Mouse (Mus musculus) forebrain, embryonic 11.5 days (tissue): ENCODE data around the gene Coro2b. TPM values are rescaled to one million over a fixed set of nuclear protein-coding genes. Genes with fewer than 3 reads are reported as not detected.

Experiments
- ATAC-seq: fragments of 200-750 bp; cut with Nextera tagmentation; replicated peaks from 2 replicates; pipeline ENCODE4 v1.8.0; 2017; ENCODE audit warnings: moderate TSS enrichment; ENCODE audit not compliant: low FRiP score
- DNase-seq: peaks from one replicate; pipeline ENCODE4 v3.0.0-alpha.2; 2017; ENCODE audit warnings: low spot score
- H3K27ac ChIP-seq: fragments of 300-500 bp; sonication (generic); 2 replicates; pipeline ENCODE4 v1.5.1; 2014; ENCODE audit warnings: low read depth, low read length
- H3K27me3 ChIP-seq: fragments of 300-500 bp; sonication (generic); 2 replicates; pipeline ENCODE4 v1.6.1; 2014; ENCODE audit warnings: mild to moderate bottlenecking, low read length, mixed read lengths; ENCODE audit not compliant: control insufficient read depth, insufficient read depth
- H3K36me3 ChIP-seq: fragments of 300-500 bp; sonication (generic); 2 replicates; pipeline ENCODE4 v1.6.1; 2014; ENCODE audit warnings: mild to moderate bottlenecking, low read length, moderate library complexity, mixed read lengths; ENCODE audit not compliant: control insufficient read depth, insufficient read depth
- H3K4me1 ChIP-seq: fragments of 300-500 bp; sonication (generic); replicated peaks from 2 replicates; pipeline ENCODE4 v1.6.1; 2014; ENCODE audit warnings: low read length, mixed read lengths; ENCODE audit not compliant: control insufficient read depth, insufficient read depth
- H3K4me2 ChIP-seq: fragments of 300-500 bp; sonication (generic); 2 replicates; pipeline ENCODE4 v1.6.1; 2014; ENCODE audit warnings: low read depth, mild to moderate bottlenecking, low read length, moderate library complexity, mixed read lengths; ENCODE audit not compliant: severe bottlenecking
- H3K4me3 ChIP-seq: fragments of 300-500 bp; sonication (generic); 2 replicates; pipeline ENCODE4 v1.5.1; 2014; ENCODE audit warnings: low read depth, low read length
- H3K9ac ChIP-seq: fragments of 300-500 bp; sonication (generic); 2 replicates; pipeline ENCODE4 v1.6.1; 2014; ENCODE audit warnings: low read length
- H3K9me3 ChIP-seq: fragments of 300-500 bp; sonication (generic); 2 replicates; pipeline ENCODE4 v1.6.1; 2016; ENCODE audit warnings: low read length, mixed read lengths; ENCODE audit not compliant: control insufficient read depth
- WGBS: fragments of 180-500 bp; shearing (Covaris S2); extraction: QIAGEN DNeasy Blood & Tissue Kit; methylation state at CpG from one replicate; pipeline ENCODE4 v1.1.7; 2014; 5-methylcytosine and 5-hydroxymethylcytosine counted together
- polyA plus RNA-seq: library from polyadenylated mRNA; unstranded; fragments of >200 nt; fragmentation: Nextera tagmentation; extraction: Ambion mirVana; gene quantifications from 2 replicates; pipeline ENCODE4 v1.2.1, GENCODE M21; 2014

Gene Coro2b
- polyA plus RNA-seq, 1 experiment from 2014 or later, result 24.0 TPM

GRCm38 (mm10) chr9:62470398-62470797, 66.4 kb downstream of the Coro2b start:
- peak; percentile 52; the same call in 1 of the 2 replicates for ATAC-seq
- H3K27me3 ChIP-seq, result no peaks in the 10 kb centered on the region
- DNase-seq, result peak; percentile 87
- no peaks in the 10 kb centered on the region for H3K9me3 ChIP-seq
- H3K9ac ChIP-seq, result no peak overlapping the region
- no peak overlapping the region for H3K27ac ChIP-seq
- H3K4me3 ChIP-seq, result no peak overlapping the region
- H3K36me3 ChIP-seq, result no peaks in the 10 kb centered on the region
- WGBS, result 16% methylated on average over 1 of the region's 1 CpGs
- H3K4me1 ChIP-seq, result peaks cover 7% of the 10 kb centered on the region; the same call in 1 of the 2 replicates
- H3K4me2 ChIP-seq, result no peak overlapping the region

DNA sequence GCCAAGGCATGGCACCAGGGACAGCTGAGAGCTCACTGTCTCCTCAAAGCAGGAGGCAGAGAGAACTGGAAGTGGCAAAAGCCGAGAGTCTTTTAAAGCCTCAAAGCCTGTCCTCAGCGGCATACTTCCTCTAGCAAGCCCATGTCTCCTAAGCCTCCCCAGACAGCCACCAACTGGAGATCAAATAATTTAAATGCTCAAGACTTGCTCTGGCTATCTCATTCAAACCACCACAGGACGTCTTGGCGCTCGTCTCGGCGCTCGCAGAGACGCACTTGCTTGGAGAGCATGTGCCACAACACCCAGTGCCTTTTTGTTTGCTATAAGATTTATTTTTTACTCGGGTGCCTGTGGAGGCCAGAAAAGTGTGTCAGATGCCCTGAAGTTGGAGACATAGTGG, 67.1 kb downstream of the Coro2b start:
- Histone ChIP-seq H3K9me3 (no peaks in the 10 kb centered on the region), H3K4me2 (no peak overlapping the region; the same call in 1 of the 2 replicates), H3K36me3 (no peaks in the 10 kb centered on the region), H3K27me3 (no peaks in the 10 kb centered on the region), H3K4me1 (peaks cover 7% of the 10 kb centered on the region; the same call in 1 of the 2 replicates), H3K27ac (peak overlapping the region; percentile 13), H3K4me3 (no peak overlapping the region), H3K9ac (no peak overlapping the region)
- DNase-seq (no peak), ATAC-seq (no peak)
- WGBS, result 79% methylated on average over 10 of the region's 10 CpGs

- ATAC-seq (peak; percentile 80), DNase-seq (peak; percentile 78)
- H3K4me3 ChIP-seq, result no peak overlapping the region
- peak overlapping the region; percentile 13; the same call in 1 of the 2 replicates for H3K27ac ChIP-seq
- no peaks in the 10 kb centered on the region for H3K27me3 ChIP-seq
- H3K4me2 ChIP-seq, result peak overlapping the region; percentile 2; the same call in 1 of the 2 replicates
- H3K36me3 ChIP-seq, result no peaks in the 10 kb centered on the region
- WGBS, result 20% methylated on average over 13 of the region's 13 CpGs
- H3K4me1 ChIP-seq, result peaks cover 7% of the 10 kb centered on the region; the same call in 1 of the 2 replicates
- H3K9ac ChIP-seq, result no peak overlapping the region
- H3K9me3 ChIP-seq, result no peaks in the 10 kb centered on the region
Measured at GRCm38 (mm10) chr9:62469143-62469542, 67.7 kb downstream of the Coro2b start.

GRCm38 (mm10) chr9:62467413-62467784, 69.4 kb downstream of the Coro2b start:
- WGBS, result 67% methylated on average over 1 of the region's 1 CpGs
- Histone ChIP-seq H3K9ac (no peak overlapping the region; the same call in 1 of the 2 replicates), H3K4me2 (no peak overlapping the region), H3K4me3 (no peak overlapping the region), H3K27ac (no peak overlapping the region), H3K27me3 (no peaks in the 10 kb centered on the region), H3K36me3 (no peaks in the 10 kb centered on the region), H3K9me3 (no peaks in the 10 kb centered on the region), H3K4me1 (peaks cover 7% of the 10 kb centered on the region; the same call in 1 of the 2 replicates)
- ATAC-seq (no peak), DNase-seq (no peak)

- H3K9ac ChIP-seq, result no peak overlapping the region
- 86% methylated on average over 11 of the region's 11 CpGs for WGBS
Measured at GRCm38 (mm10) chr9:62466742-62467412, 70.0 kb downstream of the Coro2b start.

GRCm38 (mm10) chr9:62466053-62466452, 70.8 kb downstream of the Coro2b start:
- ATAC-seq (no peak), DNase-seq (no peak)
- no peaks in the 10 kb centered on the region for H3K9me3 ChIP-seq
- WGBS, result 92% methylated on average over 8 of the region's 8 CpGs
- no peak overlapping the region for H3K9ac ChIP-seq
- no peaks in the 10 kb centered on the region for H3K36me3 ChIP-seq
- H3K4me2 ChIP-seq, result no peak overlapping the region
- H3K4me1 ChIP-seq, result peaks cover 7% of the 10 kb centered on the region; the same call in 1 of the 2 replicates
- H3K4me3 ChIP-seq, result no peak overlapping the region
- H3K27me3 ChIP-seq, result no peaks in the 10 kb centered on the region
- H3K27ac ChIP-seq, result no peak overlapping the region

More at GRCm38 (mm10) chr9:62466742-62467412, 70.0 kb downstream of the Coro2b start:
- no peaks in the 10 kb centered on the region for H3K27me3 ChIP-seq
- DNase-seq (no peak), ATAC-seq (no peak)
- H3K36me3 ChIP-seq, result no peaks in the 10 kb centered on the region
- H3K4me2 ChIP-seq, result no peak overlapping the region
- no peak overlapping the region for H3K27ac ChIP-seq
- H3K4me3 ChIP-seq, result no peak overlapping the region
- peaks cover 7% of the 10 kb centered on the region; the same call in 1 of the 2 replicates for H3K4me1 ChIP-seq
- no peaks in the 10 kb centered on the region for H3K9me3 ChIP-seq

- 86% methylated on average over 10 of the region's 10 CpGs for WGBS
- H3K4me2 ChIP-seq, result no peak overlapping the region
- H3K4me1 ChIP-seq, result peaks cover 7% of the 10 kb centered on the region; the same call in 1 of the 2 replicates
- ATAC-seq (no peak), DNase-seq (no peak)
- no peaks in the 10 kb centered on the region for H3K27me3 ChIP-seq
- no peaks in the 10 kb centered on the region for H3K36me3 ChIP-seq
- H3K4me3 ChIP-seq, result no peak overlapping the region
- H3K9me3 ChIP-seq, result no peaks in the 10 kb centered on the region
- H3K27ac ChIP-seq, result no peak overlapping the region
- H3K9ac ChIP-seq, result no peak overlapping the region
Measured at GRCm38 (mm10) chr9:62464727-62465126, 72.1 kb downstream of the Coro2b start.

DNA sequence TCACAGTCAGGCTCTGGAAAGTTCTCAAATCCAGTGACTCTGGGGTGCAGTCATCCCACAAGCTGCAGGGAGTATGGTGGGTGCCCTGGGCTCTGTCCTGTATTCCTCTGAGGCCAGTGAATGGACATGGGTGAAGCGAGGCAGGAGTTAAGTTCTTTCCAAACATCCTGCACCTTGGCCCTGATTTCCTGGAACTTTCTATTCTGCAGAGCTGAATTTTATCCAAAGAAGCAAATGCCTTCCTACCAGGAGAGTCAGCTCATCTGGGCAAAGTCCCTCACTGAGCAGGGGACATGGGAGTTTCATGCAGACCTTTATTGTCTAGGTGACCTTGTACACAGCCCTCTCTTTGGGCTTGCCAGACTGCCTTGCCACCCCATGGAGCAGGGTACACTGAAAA, 75.1 kb downstream of the Coro2b start:
- no peak for ATAC-seq
- WGBS, result 74% methylated on average over 1 of the region's 1 CpGs
- Histone ChIP-seq H3K36me3 (no peaks in the 10 kb centered on the region), H3K4me3 (no peak overlapping the region), H3K9me3 (no peaks in the 10 kb centered on the region), H3K27ac (no peak overlapping the region), H3K4me1 (no peaks in the 10 kb centered on the region), H3K27me3 (no peaks in the 10 kb centered on the region), H3K4me2 (no peak overlapping the region), H3K9ac (no peak overlapping the region)
- DNase-seq, result no peak

GRCm38 (mm10) chr9:62461095-62461494, 75.7 kb downstream of the Coro2b start:
- Histone ChIP-seq H3K27ac (no peak overlapping the region), H3K9ac (no peak overlapping the region), H3K4me3 (no peak overlapping the region), H3K4me1 (0 out of 2 replicates have a peak, but pooled peaks cover under 1% of the 10 kb centered on the region), H3K4me2 (no peak overlapping the region), H3K27me3 (no peaks in the 10 kb centered on the region), H3K9me3 (no peaks in the 10 kb centered on the region), H3K36me3 (no peaks in the 10 kb centered on the region)
- no peak for ATAC-seq
- WGBS, result 83% methylated on average over 8 of the region's 8 CpGs
- no peak for DNase-seq
